Mouse (Mus musculus) cortical plate, adult 2 months (tissue): ENCODE data around the gene Hist1h2bh.

Experiments used
- CTCF ChIP-seq: fragments of 200-500 bp; IDR thresholded peaks from 2 replicates; pipeline ENCODE4 v1.5.1; 2011; ENCODE audit warnings: mild to moderate bottlenecking, control low read depth, low read length; ENCODE audit not compliant: insufficient read depth; ENCODE audit errors: extremely low read depth
- POLR2A ChIP-seq: fragments of 200-500 bp; IDR thresholded peaks from 2 replicates; pipeline ENCODE4 v1.6.1; 2011; ENCODE audit warnings: mild to moderate bottlenecking, low read length, control low read depth; ENCODE audit not compliant: insufficient read depth; ENCODE audit errors: extremely low read depth

DNA sequence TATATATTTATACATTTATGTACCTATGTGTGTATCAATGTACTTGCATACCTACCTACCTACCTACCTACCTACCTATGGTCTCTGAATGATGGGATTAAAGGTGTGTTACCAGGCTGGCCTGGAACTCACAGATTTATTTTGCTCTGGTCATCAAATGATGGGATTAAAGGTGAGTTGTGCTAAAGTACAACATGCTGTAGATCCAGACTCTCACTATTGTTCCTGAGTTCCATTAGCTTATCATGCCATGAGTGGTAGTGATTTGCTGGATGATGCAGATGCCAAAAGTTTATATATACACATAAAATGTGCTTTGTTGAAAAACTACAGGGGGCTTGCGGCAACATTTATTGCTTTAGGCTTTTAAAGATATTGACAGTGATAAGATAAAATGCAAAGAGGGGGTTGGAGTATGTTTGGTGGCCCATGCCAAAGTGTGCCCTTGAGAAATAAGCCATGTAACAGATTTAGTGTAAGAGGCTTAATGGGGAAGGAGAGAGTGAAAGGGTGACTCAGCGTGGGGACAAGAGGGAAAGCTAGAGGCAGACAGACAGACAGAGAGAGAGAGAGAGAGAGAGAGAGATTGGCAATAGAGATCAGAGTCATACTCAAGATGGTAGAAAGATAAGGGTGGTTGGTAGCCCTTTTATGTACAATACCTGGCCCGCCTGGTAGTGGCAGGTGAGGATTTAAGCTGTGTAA lies 6.0 kb downstream of the Hist1h2bh start:
- no peak for TF ChIP-seq POLR2A
- TF ChIP-seq CTCF: no peak
